Mouse (Mus musculus) liver, postnatal 0 days (tissue): Measurements from ENCODE around the gene Pym1.

Source experiments
- CTCF ChIP-seq: sonication (generic); IDR thresholded peaks from 2 replicates; pipeline ENCODE4 v1.5.1; 2016; ENCODE audit warnings: antibody characterized with exemption, low read depth
- EP300 ChIP-seq: IDR thresholded peaks from 2 replicates; pipeline ENCODE4 v1.6.1; 2016; ENCODE audit warnings: antibody characterized with exemption, low read depth, mild to moderate bottlenecking

GRCm38 (mm10) chr10:128745946-128746613 is 1.6 kb upstream of the Pym1 start:
- TF ChIP-seq EP300 = no peak
- no peak for TF ChIP-seq CTCF
